Mouse (Mus musculus) heart, postnatal 0 days (tissue): Measurements from ENCODE around the gene Mapre1.

Source experiments
- CTCF ChIP-seq: IDR thresholded peaks from 2 replicates; pipeline ENCODE4 v1.5.1; 2016; ENCODE audit warnings: antibody characterized with exemption, control low read depth, low read depth
- EP300 ChIP-seq: IDR thresholded peaks from 2 replicates; pipeline ENCODE4 v1.6.1; 2016; ENCODE audit warnings: antibody characterized with exemption, low read depth

- TF ChIP-seq EP300: no peak
- TF ChIP-seq CTCF: no peak
These were observed 31.9 kb downstream of the Mapre1 start for GRCm38 (mm10) chr2:153772950-153773349.
